Mouse (Mus musculus): ENCODE measurements around the gene Etl4. TPM values are rescaled to one million over a fixed set of nuclear protein-coding genes. Genes with fewer than 3 reads are reported as not detected.

The Etl4 gene
- polyA plus RNA-seq, 1 experiment from 2014 or later: 12.3 TPM

- H3K4me1 ChIP-seq (replicated peaks): no peaks in the 10 kb centered on the region
- H3K9ac ChIP-seq: no peak overlapping the region
- H3K27me3 ChIP-seq (replicated peaks): no peaks in the 10 kb centered on the region
- H3K27ac ChIP-seq (ENCODE audit: poor library complexity, severe bottlenecking): no peak overlapping the region
- no peaks in the 10 kb centered on the region for H3K9me3 ChIP-seq (replicated peaks)
- 78% methylated on average over 3 of the region's 3 CpGs for whole genome bisulfite sequencing
- no peak for ATAC-seq (ENCODE audit: insufficient number of reproducible peaks, low FRiP score)
- no peak overlapping the region for H3K4me3 ChIP-seq
- H3K36me3 ChIP-seq: no peaks in the 10 kb centered on the region
- H3K4me2 ChIP-seq: no peak overlapping the region
Observed at GRCm38 (mm10) chr2:20831608-20832406, 922.2 kb downstream of the Etl4 start.

GRCm38 (mm10) chr2:20849346-20849745 is 939.8 kb downstream of the Etl4 start:
- H3K4me3 ChIP-seq: no peak overlapping the region
- H3K27ac ChIP-seq (ENCODE audit: poor library complexity, severe bottlenecking): no peak overlapping the region
- H3K36me3 ChIP-seq: peaks cover 77% of the 10 kb centered on the region
- no peak overlapping the region for H3K4me2 ChIP-seq
- no peak overlapping the region for H3K9ac ChIP-seq
- H3K4me1 ChIP-seq (replicated peaks): no peaks in the 10 kb centered on the region
- no peaks in the 10 kb centered on the region for H3K27me3 ChIP-seq (replicated peaks)
- H3K9me3 ChIP-seq (replicated peaks): no peaks in the 10 kb centered on the region
- WGBS: 82% methylated on average over 18 of the region's 18 CpGs
- no peak for ATAC-seq (ENCODE audit: insufficient number of reproducible peaks, low FRiP score)

Small RNA genes within 50 kb of the gene (microRNA-seq; reads per million reads assigned to microRNA genes)
- not detected for gene Gm44457

All from heart, embryonic 12.5 days (tissue).